Mouse (Mus musculus): ENCODE data around the gene Trmt10a.
"Not testable (repeated sequence)": the region's sequence is repeated elsewhere in the genome, so short reads cannot be mapped to it uniquely, and the experiment has no call there.

Gene Trmt10a

GRCm38 (mm10) chr3:138134528-138134927 lies 8.7 kb upstream of the Trmt10a start:
- no peak for DNase-seq

GRCm38 (mm10) chr3:138138146-138138545 lies 5.1 kb upstream of the Trmt10a start:
- not testable (repeated sequence) for DNase-seq

DNA sequence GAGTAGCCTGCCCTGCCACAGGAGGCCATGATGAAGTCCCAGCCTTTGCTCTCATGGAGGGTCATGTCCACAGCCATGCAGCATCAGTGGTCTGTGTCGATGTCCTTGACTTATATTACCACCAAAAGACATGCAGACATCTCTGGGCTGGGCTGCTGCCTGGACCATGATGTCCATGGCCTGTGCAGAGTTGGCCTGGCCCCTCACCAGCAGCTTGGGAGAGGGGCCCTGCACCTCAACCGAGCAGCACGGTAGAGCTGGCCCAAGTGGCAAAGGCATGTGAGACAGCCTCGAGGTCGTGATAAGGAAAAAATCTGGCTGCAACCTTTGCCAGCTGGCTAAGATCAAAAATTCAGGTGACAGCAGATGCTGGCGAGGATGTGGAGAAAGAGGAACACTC lies 3.6 kb upstream of the Trmt10a start:
- DNase-seq, result no peak

DNA sequence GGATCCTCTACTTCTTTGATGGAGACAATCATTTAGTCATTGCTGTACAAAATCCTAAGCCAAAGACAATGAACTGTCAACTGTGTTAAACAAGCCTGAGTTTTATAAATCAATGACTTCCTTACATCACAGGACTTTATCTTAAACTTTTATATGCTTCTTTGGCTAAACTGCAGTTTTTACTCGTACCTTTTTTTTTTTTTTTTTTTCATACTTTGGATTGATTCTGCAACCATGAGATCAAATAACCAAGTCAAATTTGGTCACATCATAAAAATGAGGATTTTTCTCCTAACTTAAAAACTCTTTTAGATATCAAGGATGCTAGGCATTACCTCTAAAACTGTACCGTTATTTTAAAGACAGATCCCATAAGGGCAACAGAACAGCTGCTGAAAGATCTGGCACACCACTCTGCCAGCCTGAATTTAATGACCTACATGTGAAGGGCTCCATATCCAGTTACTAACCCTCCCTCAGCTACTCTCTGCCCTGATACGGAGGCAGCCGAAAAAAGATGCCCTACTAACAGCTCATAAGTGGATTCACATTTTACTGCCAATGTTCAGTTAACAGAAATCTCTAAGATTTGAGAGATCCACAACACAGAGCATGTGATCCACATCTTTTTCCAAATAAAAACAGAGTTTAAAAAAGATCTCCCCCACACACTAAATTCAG lies 1.1 kb upstream of the Trmt10a start:
- no peak for DNase-seq

DNA sequence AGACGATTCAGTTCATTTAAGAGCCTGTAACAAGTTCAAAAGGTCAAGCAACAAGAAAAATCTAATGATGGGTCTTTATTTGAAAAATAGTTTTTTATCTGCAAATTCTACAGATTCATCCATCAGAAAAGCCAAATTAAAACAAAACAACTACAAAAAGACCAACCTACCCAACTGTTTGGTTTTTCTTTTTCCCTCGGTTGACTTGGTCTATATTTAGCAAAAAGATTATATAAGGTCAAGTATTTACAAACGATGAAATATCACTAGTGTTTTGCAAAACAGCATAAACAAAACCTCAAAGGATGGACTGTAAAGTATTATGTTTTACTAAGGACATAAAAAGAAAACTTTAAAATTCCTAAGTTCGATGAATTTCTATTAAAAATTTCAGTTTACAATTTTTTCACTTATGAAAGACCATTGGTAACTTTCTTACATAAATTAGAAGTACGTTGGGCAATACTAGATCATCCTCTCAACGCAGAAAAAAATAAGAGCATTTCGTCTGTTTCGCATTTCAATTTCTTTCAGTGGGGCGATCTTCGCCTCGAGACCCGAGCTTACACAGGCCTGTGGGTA lies 424 bp upstream of the Trmt10a start:
- DNase-seq, result no peak

DNA sequence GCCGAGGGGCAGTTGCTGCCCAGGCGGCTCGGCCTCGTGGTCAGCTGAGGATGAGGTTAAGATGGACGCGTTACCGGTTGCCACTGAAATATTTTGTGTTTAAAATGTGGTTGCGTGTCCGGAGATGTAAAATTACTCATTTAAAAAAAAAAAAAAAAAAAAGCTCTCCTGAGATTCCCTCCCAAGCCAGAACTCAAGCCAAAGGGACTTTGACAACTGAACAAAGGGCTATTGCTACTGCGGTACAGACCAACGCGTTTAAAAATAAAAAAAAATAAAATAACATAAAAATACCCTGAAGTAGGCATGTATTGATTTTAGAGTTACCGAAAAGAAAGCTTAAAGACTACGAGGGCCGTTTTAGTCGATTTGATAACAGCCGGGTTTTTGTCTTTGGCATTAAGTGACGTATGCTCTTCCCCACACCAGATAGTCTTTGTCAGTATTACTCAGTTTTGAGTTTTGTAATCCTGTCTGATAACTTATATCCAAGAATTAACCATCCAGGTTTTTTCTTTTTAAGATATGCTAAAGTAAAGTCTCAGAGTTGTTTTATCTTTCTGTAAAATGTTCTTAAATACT lies 903 bp downstream of the Trmt10a start:
- no peak for DNase-seq

DNA sequence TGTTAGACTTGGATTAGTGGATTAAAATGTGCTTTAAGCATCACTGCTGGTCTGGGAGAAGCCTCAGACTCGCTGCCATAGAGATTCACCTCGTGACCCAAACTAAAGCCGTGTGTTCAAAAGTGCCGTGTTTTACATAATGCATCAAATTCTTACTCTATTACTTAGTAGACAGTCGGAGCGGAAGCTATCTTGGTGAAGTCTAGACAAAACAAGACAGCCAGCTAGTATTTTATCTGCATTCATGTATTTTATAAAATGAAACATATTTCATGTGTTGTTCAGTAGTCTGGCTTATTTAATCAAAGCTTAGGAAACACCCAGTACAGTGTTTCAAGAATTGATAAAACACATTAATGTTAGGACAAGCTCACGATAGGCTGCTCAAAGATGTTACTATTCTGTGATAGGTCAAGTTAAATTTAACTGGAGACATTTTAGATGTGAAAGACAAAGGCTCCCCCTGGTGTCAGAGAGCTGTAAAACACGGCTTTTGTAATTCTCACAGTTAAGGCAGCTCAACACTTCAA lies 1.5 kb downstream of the Trmt10a start, which contains the start of gene Mttp:
TSS of gene Mttp (minus strand) at position 327 of the 530 bp plus-strand sequence.
- DNase-seq, result peak; percentile 80 to 86

- no peak for DNase-seq
Observed at GRCm38 (mm10) chr3:138148811-138149210, 5.6 kb downstream of the Trmt10a start.

DNA sequence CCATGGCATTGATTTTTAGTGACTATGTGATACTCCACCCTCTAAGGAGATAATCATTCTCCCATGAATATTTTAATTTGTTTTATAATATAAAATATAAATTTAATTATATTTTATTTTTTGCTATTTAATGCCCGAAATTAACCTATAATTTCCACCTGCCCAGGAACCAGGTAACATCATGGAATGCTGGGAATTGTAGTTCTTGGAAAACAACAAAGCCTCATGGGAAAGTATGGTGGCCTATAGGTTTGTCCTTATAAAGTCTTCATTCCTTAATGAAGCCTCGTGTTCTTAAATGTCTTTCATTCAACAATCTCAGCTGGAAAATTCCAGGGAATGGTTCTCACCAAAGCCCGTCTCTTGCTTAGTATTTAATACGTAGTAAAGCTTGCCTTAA lies 11.8 kb downstream of the Trmt10a start:
- DNase-seq, result no peak

GRCm38 (mm10) chr3:138156651-138157050 lies 13.4 kb downstream of the Trmt10a start:
- DNase-seq, result no peak

DNA sequence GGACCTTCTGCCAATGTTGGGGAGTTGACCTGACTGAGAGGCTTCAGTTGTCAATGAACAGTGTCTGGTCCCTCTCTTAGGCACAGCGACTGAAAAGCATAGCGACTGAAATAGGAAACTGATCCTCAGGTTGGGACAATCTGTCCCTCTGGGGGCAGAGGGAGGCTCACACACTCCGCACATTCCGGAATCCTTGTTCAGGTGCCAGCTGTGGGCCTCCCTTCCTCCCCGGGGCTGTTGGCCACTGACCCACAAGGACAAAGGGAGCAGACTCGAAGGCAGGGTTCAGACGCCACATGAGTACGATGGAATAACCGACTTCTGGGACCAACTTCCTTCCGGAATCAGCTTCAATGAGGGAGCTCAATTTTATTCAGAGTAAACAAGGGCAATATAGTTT lies 18.4 kb downstream of the Trmt10a start:
- DNase-seq, result no peak

- DNase-seq, result no peak
Observed at GRCm38 (mm10) chr3:138162553-138163183, 19.4 kb downstream of the Trmt10a start.

DNA sequence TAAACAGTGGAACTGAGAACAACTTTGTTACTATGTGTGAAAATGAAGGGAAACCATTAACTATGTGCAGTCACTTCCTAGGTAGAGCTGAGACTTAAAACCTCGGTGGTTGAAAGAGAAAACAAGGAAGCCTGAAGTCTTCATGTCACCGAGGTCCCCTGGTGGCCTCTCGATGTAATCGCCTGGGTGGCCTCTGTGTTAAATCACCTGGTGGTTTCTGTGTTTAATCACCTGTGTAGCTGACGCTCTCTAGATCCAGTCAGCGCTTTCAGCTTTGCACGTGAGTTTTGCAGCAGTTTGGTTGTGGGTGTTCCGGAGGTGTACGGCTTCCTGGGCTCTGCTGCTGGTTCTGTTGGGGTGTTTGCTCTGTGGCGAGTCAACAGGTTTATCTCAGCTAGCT lies 30.0 kb downstream of the Trmt10a start:
- DNase-seq, result peak; percentile 23 to 40

DNA sequence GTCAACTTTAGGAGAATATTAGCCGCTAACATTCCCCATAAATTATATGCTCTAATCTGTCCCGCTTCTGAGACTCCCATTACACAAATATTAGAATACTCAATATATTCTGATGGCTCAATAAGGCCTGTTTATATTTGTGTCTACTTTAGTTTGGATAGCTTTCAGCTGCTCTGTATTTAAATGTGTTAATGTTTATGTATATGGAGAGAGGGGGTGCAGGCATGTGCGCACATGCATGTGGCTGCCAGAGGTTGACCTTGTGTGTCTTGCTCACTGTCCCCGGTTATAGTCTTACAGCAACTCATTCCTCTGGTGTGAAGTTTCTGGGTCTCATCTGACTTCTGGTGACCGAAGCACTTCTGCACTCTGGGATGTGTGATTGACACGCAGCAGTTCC lies 32.3 kb downstream of the Trmt10a start:
- DNase-seq, result no peak

GRCm38 (mm10) chr3:138182019-138182418 lies 38.8 kb downstream of the Trmt10a start:
- no peak for DNase-seq

DNA sequence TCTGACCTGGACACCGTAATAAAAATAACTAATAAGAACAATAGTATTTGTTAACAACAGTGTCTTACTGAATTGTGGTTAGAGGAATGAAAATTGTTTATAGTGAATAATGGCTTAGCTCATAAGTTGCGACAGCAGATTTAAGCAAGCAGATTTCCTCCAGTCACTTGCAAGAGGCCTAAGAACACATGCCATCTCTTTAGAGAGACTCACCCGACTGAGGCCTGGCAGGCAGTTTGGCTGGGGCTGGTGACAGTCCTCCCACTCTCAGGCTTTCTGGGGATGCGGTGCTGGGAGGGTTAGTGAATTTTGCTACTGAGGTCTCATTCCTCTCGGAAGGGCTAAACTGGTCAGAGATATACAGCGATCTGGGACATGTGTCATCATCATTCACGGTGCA lies 40.1 kb downstream of the Trmt10a start:
- no peak for DNase-seq

DNA sequence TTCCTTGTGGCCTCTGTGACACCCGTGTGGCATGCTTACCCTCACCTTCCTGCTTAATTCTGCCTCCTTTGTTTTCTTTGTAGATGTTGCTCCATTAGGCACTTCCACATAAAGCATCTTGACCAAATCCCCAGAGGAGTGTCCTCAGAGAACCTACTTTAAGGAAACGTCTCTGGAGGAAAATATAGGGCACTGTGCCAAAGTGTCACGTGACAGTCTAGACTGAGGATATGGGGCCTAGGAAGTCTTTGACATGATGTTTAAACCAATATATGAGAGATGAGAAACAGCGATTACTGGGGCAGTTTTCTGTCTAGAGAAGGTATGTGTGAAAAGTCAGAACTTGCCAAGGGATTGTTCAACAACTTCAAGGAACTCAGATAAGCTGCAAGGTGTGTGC lies 42.0 kb downstream of the Trmt10a start:
- peak; percentile 41 to 60 for DNase-seq

GRCm38 (mm10) chr3:138185995-138186930 lies 43.0 kb downstream of the Trmt10a start:
- DNase-seq, result no peak

- DNase-seq, result no peak
Observed at GRCm38 (mm10) chr3:138192260-138192659, 49.0 kb downstream of the Trmt10a start.

GRCm38 (mm10) chr3:138193683-138194302 lies 50.5 kb downstream of the Trmt10a start, which contains the start of gene 4930579F01Rik:
TSS of gene 4930579F01Rik (minus strand) at chr3:138193825.
- DNase-seq, result no peak

DNA sequence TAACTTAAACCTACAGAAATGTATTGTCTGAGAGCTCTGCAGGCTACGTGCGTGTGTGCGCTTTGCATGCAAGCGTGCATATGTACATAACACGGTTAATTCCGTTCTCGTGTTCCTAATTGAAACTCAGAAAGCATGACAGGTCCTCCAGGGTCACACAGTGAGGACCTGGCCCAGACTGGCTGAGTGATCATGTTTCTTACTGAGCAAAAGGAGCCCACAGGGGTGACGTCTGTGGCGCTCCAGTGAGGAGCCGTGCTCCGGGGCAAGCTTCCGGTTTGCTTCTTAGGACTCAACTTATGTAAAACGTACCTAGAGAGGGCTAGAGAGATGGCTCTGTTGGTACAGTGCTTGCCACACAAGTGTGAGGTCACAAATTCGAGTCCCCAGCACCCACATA lies 53.8 kb downstream of the Trmt10a start:
- DNase-seq, result no peak

DNA sequence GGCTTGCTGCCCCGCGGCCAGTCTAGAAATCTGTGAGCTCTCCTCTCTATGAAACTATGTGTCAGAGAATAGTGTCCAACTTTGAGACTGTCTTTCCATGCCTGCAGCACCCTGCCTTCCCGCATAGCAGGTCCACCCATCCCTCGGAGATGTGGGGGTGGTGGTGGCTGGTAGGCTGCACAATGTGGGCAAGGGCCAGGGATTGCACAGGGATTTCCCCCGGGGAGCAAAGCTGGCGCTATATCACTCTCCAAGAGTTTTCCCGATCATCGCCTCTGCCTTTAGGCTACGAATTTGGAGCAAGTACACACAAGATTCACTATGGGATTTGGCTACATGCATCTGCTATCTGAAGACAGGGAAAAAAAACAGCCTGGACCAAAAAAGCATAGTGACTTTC lies 54.3 kb downstream of the Trmt10a start:
- peak in 1 of 2 experiments; percentile 19 for DNase-seq
